Mouse (Mus musculus) 3T3-L1 (cell line): Measurements from ENCODE around the gene Sgsm1.
"Not testable (repeated sequence)": the region's sequence is repeated elsewhere in the genome, so short reads cannot be mapped to it uniquely, and the experiment has no call there.

Experiments
- DNase-seq: peaks from one replicate; pipeline ENCODE4 v3.0.0-alpha.2; 2015; ENCODE audit warnings: low read depth, low spot score

Sgsm1 gene

DNA sequence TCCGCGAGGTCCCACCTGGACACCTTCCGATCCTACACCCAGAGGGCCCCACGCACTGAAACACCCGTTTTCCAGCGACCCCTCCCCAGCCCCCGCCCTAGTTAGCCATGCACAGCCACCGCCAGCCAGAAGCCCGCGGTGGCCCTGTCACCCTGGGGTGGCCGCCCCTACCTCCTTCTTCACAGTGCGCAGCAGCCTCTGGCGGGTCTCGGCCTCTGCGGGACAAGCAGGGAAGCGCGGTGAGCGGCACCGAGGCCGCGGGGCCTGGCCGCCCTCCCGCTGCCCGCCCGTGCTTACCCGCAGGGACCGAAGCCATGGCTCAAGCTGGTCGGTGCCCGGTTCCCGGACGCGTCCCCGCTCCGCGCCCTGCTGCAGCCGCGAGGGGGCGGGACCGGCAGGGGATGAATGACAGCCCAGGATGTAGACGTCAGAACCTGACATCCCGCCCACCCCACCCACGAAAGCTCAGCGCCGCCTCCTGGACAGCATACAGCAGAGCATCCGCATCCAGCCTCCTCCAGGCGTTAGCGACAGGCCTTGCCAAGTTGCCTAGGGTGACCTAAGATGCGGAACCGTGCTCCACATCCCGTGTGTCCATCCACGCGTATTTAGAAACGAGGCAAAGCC is at the start of gene Sgsm1:
Gene Sgsm1 (minus strand): TSS at position 410 of the 627 bp plus-strand sequence.
- no peak for DNase-seq

DNA sequence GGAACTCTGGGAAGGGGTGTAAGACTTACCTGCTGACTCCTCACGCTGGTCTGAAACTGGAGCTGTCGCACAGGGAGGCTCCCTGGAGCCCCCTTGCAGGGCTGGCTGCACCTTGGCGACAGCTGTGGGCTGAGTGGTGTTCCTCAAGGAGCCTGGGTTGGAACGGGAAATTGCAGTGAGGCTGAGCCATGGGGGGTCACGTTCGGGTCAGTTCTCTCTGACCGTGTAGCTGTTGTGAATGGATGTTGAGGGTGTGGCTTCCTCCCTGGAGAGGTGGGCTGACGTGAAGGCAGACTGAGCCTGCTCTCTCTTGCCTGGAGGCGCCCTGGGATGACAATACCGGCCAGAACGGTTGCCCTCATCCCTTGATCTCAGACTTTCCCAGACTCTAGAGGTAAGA is 48.2 kb upstream of the Sgsm1 start:
- no peak for DNase-seq

GRCm38 (mm10) chr5:113357656-113358055 is 47.1 kb upstream of the Sgsm1 start:
- no peak for DNase-seq

DNA sequence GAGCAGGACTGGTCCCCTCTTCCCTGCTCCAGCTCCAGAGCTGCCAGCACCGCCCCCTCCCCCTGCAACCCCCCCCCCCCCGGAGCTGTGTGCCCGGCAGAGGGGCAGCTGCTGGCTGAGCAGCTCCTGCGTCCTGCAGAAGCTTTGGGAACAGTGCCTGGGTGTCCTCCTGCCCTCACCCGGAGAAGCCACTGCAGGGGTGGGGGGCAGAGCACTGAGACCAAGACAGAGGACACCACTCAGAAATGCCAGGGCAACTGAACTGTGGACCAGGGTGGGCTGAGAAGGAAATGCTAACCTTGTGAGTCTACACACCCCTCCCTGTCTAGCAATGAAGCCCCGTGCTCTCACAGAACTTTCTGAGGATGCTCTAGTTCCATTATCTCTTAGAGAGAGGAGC is 46.6 kb upstream of the Sgsm1 start, which contains the start of gene Aym1:
Gene Aym1 (plus strand): TSS at position 109 of the 400 bp plus-strand sequence.
- DNase-seq = no peak

GRCm38 (mm10) chr5:113354311-113354710 is 43.7 kb upstream of the Sgsm1 start:
- no peak for DNase-seq

GRCm38 (mm10) chr5:113352636-113353035 is 42.0 kb upstream of the Sgsm1 start:
- DNase-seq = no peak

DNA sequence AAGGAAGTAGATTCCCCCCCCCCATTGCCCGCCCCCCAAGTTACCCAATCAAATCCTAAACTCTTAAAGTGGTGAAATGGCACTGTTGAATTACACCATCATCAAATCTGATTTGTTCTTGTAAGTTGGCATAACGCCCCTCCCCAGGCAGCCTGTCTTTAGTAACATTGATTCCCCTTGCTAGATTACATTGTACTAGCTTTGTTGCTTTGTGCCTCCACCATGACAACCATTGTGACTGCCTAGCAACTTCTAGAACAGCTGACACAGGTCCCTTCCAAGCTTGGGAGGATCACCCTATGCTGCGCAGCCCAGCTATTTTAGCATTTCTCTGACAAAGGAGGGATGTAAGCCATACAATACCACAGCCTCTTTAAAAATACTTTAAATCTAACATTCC is 41.2 kb upstream of the Sgsm1 start:
- DNase-seq = no peak

- DNase-seq = no peak
Observed at GRCm38 (mm10) chr5:113349810-113350209, 39.2 kb upstream of the Sgsm1 start.

GRCm38 (mm10) chr5:113349226-113349625 is 38.6 kb upstream of the Sgsm1 start:
- DNase-seq = no peak

DNA sequence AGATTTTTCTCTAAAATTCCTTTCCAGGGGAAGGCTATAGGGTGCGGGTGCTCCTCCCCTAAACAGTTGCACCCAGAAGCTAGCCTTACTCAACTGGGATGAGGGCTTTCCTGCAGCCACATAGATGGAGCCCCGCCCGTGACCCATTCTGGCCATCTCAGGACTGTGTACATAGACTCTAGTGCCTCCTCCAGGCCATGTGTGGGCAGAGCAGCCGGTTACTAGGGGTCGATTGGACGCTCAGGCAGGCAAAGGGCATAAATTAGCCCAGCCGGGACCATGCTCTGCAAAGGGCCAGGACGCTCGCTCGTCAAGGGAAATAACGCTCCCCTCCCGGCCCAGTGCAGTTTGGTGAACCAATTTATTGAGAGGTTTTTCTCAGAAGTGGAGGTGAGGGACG is 38.0 kb upstream of the Sgsm1 start:
- no peak for DNase-seq

DNA sequence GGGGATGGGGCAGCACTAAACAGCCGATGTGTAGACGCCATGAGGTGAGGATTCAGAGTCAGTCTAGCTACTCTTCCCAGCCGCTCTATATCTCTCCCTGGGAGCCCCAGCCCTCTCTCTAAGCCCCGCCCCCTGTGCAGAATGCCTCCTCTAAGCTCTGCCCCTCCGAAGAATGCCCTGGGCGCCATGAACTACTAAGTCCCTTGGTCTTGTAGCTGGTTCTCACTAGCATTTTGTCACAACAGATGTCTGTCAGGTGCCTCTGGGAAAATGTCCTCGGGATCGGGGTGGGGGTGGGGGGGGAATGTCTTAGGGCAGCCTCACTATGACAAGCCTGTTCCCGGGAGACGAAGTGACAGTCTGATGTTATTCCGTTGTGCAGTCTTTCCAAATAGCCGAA is 37.0 kb upstream of the Sgsm1 start:
- DNase-seq = no peak

GRCm38 (mm10) chr5:113346651-113347050 is 36.1 kb upstream of the Sgsm1 start:
- not testable (repeated sequence) for DNase-seq

GRCm38 (mm10) chr5:113345781-113346180 is 35.2 kb upstream of the Sgsm1 start:
- DNase-seq = no peak

DNA sequence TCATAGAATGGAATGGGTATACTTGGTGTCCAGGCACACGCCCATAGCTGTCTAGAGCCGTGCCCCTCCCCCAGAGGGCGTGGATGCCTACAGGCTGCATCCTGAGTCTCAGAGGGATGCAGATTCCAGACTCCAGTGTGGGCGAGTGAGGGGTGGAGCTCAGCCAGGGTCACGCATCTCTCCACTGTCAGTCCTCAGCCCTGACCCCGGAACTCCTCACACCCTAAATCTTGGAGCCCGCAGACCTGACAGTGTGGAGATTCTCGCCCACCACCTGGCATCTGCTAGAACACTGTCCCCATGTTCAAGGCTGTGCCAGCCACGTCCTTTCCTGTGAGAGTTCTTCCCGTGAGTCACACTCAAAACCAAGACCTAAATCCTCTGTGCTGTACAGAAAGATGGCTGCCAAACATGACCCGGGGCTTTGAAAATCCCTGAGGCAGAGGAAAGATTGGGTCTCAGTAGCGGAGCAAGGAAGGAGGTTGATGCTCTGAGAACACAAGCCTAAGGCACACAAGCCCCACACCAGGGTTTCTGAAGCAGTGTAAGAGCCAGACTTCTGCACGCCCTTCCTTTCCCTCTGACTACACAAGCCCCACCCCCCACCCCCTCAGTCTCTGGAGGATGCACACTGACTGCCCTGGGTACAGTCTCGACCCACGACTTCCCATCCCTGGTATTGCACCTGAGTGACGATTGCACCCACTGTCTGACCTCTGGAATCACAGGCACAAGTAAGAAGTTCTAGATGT is 34.2 kb upstream of the Sgsm1 start:
- no peak for DNase-seq

DNA sequence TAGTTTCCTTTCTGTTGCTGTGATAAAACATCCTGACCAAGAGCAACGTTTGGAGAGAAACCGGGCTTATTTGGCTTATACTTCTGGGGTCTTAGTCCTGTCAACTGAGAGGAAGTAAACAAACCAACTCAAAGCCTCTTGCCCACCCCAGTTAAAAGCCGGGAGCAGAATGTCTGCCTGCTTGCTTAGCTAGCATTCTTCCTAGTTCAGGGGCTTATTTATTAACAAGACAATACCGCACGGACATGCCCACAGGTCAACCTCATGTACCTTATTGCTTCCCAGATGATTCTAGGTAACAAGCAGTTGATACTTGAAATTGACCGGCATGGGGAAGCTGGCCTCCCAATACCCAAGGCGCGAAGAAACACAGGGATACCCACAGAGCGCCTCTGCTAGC is 25.7 kb upstream of the Sgsm1 start:
- no peak for DNase-seq

GRCm38 (mm10) chr5:113335732-113336131 is 25.1 kb upstream of the Sgsm1 start:
- DNase-seq = no peak

DNA sequence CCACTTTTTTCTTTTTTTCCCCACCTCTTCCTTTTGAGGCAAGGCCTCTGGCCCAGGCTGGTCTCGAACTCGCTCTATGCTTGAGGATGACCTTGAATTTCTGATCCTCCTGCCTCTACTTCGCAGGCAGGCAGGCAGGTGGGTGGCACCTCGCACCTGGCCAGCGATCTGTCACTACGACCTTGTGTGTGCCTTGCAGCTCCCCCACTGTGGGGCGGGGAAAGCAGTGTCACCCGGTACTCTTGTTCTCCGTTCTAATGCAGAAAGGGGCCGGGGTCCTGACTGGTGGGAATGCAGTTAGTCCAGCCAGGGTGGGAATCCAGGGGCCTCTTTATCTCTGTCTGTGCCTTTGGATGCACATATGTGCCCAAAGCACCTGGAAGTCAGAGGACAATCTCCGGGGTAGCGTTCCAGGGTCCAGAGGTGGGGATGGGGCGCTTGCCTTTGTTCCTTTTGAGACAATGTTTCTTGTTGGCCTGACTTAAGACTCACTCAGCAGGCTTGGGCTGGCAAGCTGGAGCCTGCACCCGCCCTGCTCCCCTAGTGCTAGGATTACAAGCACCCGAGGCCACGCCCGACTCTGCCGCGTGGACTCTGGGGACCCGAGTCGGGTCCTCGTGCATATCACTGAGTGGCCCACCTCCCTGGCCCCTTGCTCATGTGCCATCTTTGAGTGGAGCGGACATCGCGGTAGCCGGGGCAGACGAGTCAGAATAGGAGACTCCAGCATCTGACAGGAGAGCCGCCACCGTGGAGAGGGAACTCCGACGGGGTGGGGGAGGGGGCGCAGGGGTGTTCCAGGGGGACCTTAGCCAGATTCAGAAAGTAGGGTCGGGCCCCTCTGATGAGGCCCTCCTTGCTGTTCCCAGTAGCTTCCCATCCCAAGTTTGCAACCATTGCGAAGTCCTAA is 24.3 kb upstream of the Sgsm1 start:
- DNase-seq = no peak

DNA sequence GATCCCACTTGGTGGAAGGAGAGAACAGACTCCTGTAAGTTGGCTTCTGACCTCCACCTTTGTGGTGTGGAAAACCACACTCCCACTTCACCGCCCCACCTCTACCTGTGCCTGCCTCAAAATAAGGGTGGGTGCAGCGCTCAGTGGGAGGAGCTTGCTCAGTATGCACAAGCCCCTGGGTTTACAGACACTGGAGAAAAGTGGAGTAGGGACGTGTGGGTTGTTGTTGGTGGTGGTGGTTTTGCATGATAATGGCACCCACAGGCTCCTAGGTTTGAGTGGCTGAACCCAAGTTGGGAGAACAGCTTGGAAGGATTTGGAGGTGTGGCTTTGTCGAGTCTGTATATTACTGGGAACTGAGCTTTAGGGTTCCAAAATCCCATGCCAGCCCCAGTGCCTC is 22.3 kb upstream of the Sgsm1 start:
- DNase-seq = no peak

DNA sequence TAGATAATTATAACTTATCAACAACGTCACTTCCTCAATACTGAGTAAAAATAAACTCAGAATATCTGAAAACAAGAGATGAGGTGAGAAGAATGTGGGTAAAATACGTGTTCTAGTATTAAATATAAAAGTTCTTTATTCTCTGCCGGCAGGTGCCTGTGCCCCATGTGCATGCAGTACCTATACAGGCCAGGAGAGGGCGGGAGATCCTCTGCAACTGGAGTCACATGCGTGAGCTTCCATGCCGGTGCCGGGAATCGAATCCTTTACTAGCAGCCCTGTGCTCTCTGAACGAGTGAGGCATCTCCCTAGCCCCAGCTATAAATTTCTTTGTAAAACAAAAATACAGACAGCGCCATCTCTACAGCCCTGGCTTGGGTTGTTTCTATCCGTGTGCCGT is 21.7 kb upstream of the Sgsm1 start:
- DNase-seq = peak; percentile 9

- no peak for DNase-seq
Observed at GRCm38 (mm10) chr5:113330202-113330601, 19.6 kb upstream of the Sgsm1 start.

DNA sequence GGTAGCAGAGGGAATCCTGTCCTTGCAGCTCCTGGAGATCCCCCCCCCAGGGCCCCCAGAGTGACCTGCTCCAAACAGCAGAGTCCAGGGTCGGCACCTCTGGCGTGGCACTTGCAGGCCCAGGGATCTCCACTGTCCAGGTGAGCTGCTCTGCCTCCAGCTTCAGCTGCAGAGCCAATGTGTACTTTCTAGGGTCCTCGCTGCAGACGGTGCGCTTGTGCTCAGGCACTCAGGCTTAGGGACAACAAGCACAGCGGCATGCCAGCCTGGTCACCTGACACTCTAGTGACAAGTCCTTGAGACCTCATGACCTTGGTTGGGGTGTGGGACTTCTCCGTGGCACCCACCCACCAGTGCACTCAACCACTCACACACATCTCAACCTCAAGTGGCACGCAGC is 18.9 kb upstream of the Sgsm1 start:
- DNase-seq = no peak
